Mouse (Mus musculus): Measurements from ENCODE around the gene Zfp120.

DNA sequence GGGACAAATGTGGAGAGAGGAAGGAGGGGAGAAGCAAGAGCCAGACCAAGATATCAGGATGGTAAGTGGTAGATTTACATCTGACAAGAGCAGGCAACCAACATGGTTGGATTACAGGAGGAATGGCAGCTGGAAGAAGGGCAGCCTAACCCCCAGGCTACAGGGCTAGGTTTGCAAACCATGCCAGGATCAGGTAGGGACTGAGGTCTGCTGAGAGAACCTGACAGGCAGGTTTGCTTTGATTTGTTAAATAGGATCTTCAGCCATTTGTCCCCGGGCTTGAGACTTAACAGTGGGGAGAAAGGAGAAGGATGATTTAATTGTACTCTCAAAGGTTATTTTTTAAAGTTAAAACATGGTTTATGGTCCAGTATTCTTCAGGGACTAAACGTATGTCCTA lies 3.7 kb downstream of the Zfp120 start:
- TF ChIP-seq GATA1 (IDR thresholded peaks at IDR 0.05; ENCODE audit: borderline replicate concordance, low read length) (no peak), FLI1 (IDR thresholded peaks at IDR 0.05; ENCODE audit: low read length) (no peak)

Measured in megakaryocyte, embryonic 14.5 days (primary cell).